Mouse (Mus musculus) CD8-positive naive resting alpha-beta T cell, adult 2 months (primary cell): ENCODE results near the gene Klra4.
"Not testable (repeated sequence)": the region's sequence is repeated elsewhere in the genome, so short reads cannot be mapped to it uniquely, and the experiment has no call there.

ENCODE experiments used
- DNase-seq, 2 experiments: peaks; one replicate each; pipeline ENCODE4 v3.0.0; 2022; ENCODE audit warnings: low read depth in 2 of 2, low spot score in 2 of 2

Gene Klra4

GRCm38 (mm10) chr6:130067171-130067570 is at the start of gene Klra4:
Klra4 (minus strand) TSS chr6:130067271.
- not testable (repeated sequence) for DNase-seq

- DNase-seq, result no peak
These were observed 43.4 kb upstream of the Klra4 start for GRCm38 (mm10) chr6:130110485-130110884.

- not testable (repeated sequence) for DNase-seq
These were observed 35.7 kb upstream of the Klra4 start for GRCm38 (mm10) chr6:130102743-130103142.

DNA sequence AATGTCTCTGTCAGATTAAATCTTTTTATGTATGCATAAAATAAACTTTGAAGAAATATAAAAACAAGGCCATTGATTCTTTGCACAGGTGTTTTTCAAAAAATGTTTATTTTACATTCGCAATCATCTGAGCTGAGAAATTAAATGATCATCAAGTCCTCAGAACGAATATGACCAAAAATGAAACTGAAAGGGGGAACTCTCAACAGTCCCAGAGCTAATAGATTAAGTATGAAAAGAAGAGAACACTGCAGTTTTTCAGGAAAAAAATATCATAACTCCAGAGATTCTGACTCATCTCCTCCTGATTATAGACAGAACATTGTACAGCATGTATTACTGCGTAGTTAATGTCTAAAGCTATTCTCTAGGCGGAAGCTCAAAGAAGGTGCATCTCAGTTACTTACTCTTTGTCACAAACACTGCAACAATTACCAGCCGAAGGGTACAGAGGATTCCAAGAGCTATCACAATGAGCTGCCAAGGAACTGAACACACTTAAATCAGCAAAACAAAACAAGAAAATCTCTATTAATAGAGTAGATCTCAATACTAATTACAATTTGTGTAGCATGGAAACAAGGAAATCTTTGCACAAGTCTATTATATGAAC is 25.4 kb upstream of the Klra4 start:
- DNase-seq, result no peak

GRCm38 (mm10) chr6:130065196-130065595 is 1.9 kb downstream of the Klra4 start:
- DNase-seq, result no peak

DNA sequence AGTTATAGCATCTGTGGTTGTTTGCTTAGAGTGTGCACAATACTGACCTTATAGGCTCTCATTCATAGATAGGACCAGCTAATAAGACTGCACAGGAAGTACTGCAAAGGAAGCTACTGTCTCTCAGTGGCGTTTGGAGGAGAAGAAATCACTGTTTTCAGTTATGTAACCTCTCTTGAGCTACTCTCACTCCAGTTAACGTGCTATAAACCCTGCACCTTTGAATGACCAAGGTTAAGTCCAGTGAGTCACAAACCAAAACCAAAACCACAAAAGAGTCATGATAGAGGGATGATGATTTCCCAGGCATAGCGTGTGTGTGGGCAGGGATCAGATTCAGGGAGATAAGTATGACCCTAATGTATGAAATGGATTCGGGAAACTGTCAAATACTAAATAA is 31.9 kb downstream of the Klra4 start:
- not testable (repeated sequence) for DNase-seq

DNA sequence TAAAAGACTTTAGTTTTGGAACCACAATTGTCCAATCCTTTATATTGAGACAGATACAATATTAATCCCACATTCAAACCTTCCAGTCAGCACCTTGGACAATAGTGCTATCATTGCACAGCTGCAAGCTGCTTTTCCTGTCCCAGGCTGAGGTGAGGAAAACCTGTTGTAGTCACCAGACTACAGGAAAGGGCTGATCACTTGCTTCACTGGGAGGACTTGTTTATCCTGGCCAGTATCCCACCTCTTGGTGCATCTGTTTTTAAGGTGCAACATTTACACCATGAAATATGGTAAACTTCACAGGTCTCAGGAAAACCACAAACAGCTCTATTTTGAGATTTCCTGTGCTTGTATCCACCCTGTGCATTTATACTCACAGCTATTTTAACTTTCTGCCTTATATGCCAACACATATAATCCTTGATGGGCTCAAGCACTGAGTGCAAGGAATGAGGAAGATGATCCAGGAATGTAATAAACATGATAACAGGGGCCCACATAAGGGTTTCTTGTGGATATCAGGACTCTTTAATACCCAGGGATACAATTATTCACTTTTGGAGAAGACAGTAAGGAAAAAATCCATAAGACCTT is 35.5 kb downstream of the Klra4 start:
- not testable (repeated sequence) for DNase-seq

DNA sequence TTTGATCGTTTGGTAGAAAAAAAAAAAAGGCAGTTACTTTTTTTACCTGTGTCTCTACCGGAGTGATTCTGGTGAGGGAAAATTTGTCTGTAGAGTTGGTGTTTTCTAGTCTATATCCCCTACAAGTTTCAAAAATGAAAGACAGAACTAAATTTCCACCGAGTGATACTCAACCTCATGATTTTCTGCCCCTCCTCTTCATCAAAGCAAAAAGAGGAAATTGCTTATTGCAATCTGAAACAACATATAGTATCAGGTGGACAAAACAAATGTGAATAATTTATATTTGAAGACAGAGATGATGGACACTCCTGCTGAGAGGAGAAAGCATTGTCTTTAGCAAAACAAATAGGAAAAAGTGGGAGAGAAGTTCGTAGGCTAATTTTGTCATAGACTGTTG is 40.2 kb downstream of the Klra4 start, which contains the start of gene Klra6:
Klra6 (minus strand) TSS at position 101 of the 400 bp plus-strand sequence.
- no peak for DNase-seq
